In genomic region chr4:123305789-123306188, GRCm38 (mm10) we compare ENCODE assay signal across 9 mouse cellular contexts. TPM values are rescaled to one million over a fixed set of nuclear protein-coding genes. Genes with fewer than 3 reads are reported as not detected.
DNase-seq lines count a peak whose midpoint lies in the region; ATAC-seq lines count a peak whose summit lies in the region.
"Had no signal": no experiment of that assay in that cellular context is flagged by ENCODE, and none has a peak within 500 bp of the region (broad histone marks: within the 10 kb centered on the region; RNA-seq: fewer than 3 reads in every experiment).

No protein-coding gene starts in this region.

- H3K4me1 ChIP-seq in forebrain, embryonic 13.5 days, result no peaks in the 10 kb centered on the region
- H3K4me1 ChIP-seq in stomach, embryonic 16.5 days (ENCODE audit: control insufficient read depth, insufficient read depth, low read length), result no peaks in the 10 kb centered on the region

- no peak overlapping the region for H3K27ac ChIP-seq in forebrain, embryonic 13.5 days
- no peak overlapping the region for H3K27ac ChIP-seq in stomach, embryonic 16.5 days (ENCODE audit: low read length)

- H3K4me2 ChIP-seq in forebrain, embryonic 13.5 days, result no peak overlapping the region
- no peak overlapping the region for H3K4me2 ChIP-seq in stomach, embryonic 16.5 days (ENCODE audit: low read depth, low read length)

- peak; percentile 31 to 87 for DNase-seq in adrenal gland, adult (ENCODE audit: inconsistent age in 2 of 2, low spot score in 1 of 2)
- no peak for DNase-seq in adrenal gland, postnatal 36 days
- DNase-seq in right cerebral cortex, adult 18-20 months, result peak; percentile 28
- DNase-seq in right cerebral cortex, postnatal 14 days, result no peak
- peak; percentile 27 to 29 for DNase-seq in kidney, adult 8-10 months
- DNase-seq in lung, postnatal 14 days, result peak; percentile 42

- 0 out of 2 replicates have a peak, but pooled peaks have one; percentile 30 for ATAC-seq in forebrain, embryonic 13.5 days
- peak; percentile 41; the same call in 1 of the 2 replicates for ATAC-seq in stomach, embryonic 16.5 days (ENCODE audit: insufficient read depth, low FRiP score)

- H3K9ac ChIP-seq in forebrain, embryonic 13.5 days, result no peak overlapping the region
- no peak overlapping the region; the same call in 1 of the 2 replicates for H3K9ac ChIP-seq in stomach, embryonic 16.5 days (ENCODE audit: low read length)

- H3K9me3 ChIP-seq in forebrain, embryonic 13.5 days (replicated peaks), result no peaks in the 10 kb centered on the region
- no peaks in the 10 kb centered on the region; the same call in 1 of the 2 replicates for H3K9me3 ChIP-seq in stomach, embryonic 16.5 days (replicated peaks; ENCODE audit: control insufficient read depth, low read length)

- H3K36me3 ChIP-seq in forebrain, embryonic 13.5 days (ENCODE audit: poor library complexity, severe bottlenecking), result peaks cover 40% of the 10 kb centered on the region
- H3K36me3 ChIP-seq in stomach, embryonic 16.5 days (ENCODE audit: control insufficient read depth, insufficient read depth, low read length), result peaks cover 13% of the 10 kb centered on the region; the same call in 1 of the 2 replicates

- no peaks in the 10 kb centered on the region for H3K27me3 ChIP-seq in forebrain, embryonic 13.5 days
- H3K27me3 ChIP-seq in stomach, embryonic 16.5 days (ENCODE audit: control insufficient read depth, insufficient read depth, low read length), result no peaks in the 10 kb centered on the region

- no peak overlapping the region for H3K4me3 ChIP-seq in forebrain, embryonic 13.5 days
- no peak overlapping the region for H3K4me3 ChIP-seq in stomach, embryonic 16.5 days (replicated peaks; ENCODE audit: low read length)

- WGBS in forebrain, embryonic 13.5 days, result 36% methylated on average over 3 of the region's 3 CpGs
- 30% methylated on average over 3 of the region's 3 CpGs for WGBS in stomach, embryonic 16.5 days

RNA-seq across cellular contexts. Expression of gene Oxct2a, which starts 17.6 kb away (rescaled TPM):
- not detected for total RNA-seq in adrenal gland, postnatal 36 days (2021)
- not detected in 2 replicates for polyA plus RNA-seq in forebrain, embryonic 13.5 days (2015; fragmentation: Nextera tagmentation; extraction: Ambion mirVana)
- polyA plus RNA-seq in stomach, embryonic 16.5 days (2015; fragmentation: Nextera tagmentation; extraction: Ambion mirVana), result not detected in 2 replicates

RNA-seq across cellular contexts. Expression of gene Bmp8a, which starts 37.3 kb away (rescaled TPM):
- under 1 TPM; 0.13 to 0.20 TPM for total RNA-seq in adrenal gland, postnatal 36 days (2021)
- not detected in 2 replicates for polyA plus RNA-seq in forebrain, embryonic 13.5 days (2015; fragmentation: Nextera tagmentation; extraction: Ambion mirVana)
- 0.48 and 0.65 TPM in 2 replicates for polyA plus RNA-seq in stomach, embryonic 16.5 days (2015; fragmentation: Nextera tagmentation; extraction: Ambion mirVana)
- total RNA-seq: layer of hippocampus, postnatal 36 days had no signal

RNA-seq across cellular contexts. Expression of gene Pabpc4, which starts 43.6 kb away (rescaled TPM):
- total RNA-seq in adrenal gland, postnatal 36 days (2021), result 100 to 1,000 TPM in 1 of 2 experiments, 10 to 100 TPM in 1; 98.0 to 113 TPM
- polyA plus RNA-seq in forebrain, embryonic 13.5 days (2015; fragmentation: Nextera tagmentation; extraction: Ambion mirVana), result 27.7 and 28.6 TPM in 2 replicates
- polyA plus RNA-seq in stomach, embryonic 16.5 days (2015; fragmentation: Nextera tagmentation; extraction: Ambion mirVana), result 31.2 and 42.5 TPM in 2 replicates

Comparison
In these comparisons a context has a peak if more than half of its experiments do, and no peak if none do; other contexts are left out.
1. DNase-seq: peak in adrenal gland, adult (2 of 2), right cerebral cortex, adult 18-20 months (single experiment), kidney, adult 8-10 months (2 of 2) and lung, postnatal 14 days (single experiment); none in adrenal gland, postnatal 36 days (0 of 2) and right cerebral cortex, postnatal 14 days (single experiment).